Mouse (Mus musculus) ovary, adult 18-20 months (tissue): ENCODE data around the gene Eno2.

Experiments used
- DNase-seq: peaks from one replicate; pipeline ENCODE4 v3.0.0; 2022; ENCODE audit warnings: low spot score, mixed read lengths

Gene Eno2

DNA sequence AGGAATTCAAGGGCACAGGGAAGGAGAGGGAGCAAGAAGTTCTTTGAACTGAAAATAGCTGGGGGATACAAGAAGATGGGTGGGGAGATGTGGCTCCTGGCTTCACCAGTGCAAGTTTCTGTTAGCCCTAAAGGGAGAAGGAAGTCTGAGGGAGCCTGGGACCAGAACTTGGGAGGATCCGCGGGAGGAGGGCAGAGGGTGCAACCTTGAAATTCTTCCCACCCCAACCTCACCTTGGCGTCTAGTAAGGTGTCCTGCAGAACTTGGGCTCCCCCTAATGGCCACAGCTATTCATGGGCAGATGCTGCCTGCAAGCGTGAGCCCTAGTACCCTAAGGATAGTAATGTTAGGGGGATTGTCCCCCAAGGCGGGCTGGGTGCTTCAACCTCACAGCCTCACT is 10.2 kb downstream of the Eno2 start:
- DNase-seq, result peak; percentile 76

DNA sequence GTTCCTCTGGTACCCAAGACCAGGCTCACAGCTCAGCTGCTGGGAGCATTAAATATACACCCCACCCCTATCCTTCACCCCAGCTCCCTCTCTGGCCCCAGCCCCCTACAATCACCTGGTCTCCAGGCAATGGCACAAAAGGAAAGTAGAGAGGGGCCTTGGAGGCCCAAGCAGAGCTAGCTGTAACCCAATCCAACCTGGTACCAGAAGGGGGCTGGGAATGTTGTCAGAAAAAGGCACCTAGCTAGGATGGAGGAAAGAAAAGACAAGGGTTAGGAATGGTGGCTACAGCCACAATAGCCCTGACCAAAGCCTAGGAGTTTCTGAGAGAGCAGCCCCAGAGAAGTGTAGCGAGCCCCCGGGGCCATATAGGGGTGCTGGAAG is 10.6 kb downstream of the Eno2 start:
- DNase-seq, result no peak

DNA sequence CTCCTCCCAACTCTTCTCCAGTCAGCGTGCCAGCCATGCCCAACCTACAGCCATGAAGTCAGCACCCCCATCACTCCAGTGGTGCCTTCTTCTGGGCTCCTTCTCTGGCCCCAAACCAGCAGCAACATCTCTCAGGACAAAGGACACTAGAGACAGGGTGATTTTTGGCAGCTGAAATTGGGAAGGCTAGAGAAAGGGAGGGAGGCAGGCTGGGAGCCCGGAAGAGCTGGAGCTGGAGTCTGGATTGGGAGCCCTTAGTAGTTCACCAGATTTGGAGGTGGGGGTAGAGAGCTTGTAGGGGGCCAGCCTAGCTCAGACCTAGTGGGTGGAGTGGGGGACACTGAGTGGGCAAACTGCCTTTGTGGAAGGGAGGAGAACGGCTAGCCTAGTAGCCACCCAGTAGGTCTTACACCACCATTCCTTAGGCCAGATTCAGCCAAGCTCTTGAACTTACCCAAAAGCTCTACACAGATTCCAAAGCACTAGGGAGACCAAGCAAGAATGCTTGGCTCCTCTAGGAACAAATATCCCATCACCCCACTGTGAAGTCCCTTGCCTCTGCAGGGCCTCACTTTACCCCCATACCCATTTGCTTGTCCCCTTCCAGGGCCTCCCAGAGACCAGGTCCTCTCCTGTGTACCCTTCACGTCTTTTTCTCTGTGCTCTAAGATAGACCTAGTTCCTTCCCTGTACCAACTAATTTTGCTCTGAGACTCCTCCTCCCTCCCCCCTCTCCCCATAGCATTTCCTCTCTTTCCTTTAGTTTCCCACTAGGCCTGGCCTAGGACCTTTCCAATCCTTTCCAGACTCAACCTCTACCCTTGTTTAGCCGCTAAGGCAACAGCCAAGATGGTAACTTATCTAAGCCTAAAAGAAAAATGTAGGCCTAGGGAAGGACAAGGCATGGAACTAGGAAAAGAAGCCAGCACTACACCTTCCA is 11.3 kb downstream of the Eno2 start:
- no peak for DNase-seq

DNA sequence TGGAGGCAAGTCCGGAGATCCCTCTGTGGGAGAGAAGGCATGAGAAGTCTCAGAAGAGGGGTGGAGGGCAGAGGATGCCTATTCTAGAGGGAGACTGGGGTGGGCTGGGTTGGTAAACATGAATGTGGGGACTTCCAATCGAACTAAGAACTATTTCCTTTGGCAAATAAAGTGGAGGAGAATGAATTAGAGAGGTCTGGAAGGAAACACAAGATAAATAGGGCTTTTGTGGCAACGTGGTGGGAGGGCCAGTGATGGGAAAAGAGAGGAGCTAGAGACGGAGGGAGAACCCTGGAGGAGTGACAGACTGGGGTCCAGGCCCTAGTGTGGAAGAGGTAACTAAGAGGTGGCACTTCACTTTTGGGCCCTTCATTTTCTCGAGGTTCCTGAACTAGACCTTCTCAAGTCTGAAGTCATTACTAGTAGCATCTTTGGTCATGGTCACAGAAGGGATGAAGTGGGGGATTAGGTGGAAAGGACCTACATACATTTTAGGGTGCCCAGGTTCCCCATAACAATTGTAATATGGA is 12.1 kb downstream of the Eno2 start:
- no peak for DNase-seq

DNA sequence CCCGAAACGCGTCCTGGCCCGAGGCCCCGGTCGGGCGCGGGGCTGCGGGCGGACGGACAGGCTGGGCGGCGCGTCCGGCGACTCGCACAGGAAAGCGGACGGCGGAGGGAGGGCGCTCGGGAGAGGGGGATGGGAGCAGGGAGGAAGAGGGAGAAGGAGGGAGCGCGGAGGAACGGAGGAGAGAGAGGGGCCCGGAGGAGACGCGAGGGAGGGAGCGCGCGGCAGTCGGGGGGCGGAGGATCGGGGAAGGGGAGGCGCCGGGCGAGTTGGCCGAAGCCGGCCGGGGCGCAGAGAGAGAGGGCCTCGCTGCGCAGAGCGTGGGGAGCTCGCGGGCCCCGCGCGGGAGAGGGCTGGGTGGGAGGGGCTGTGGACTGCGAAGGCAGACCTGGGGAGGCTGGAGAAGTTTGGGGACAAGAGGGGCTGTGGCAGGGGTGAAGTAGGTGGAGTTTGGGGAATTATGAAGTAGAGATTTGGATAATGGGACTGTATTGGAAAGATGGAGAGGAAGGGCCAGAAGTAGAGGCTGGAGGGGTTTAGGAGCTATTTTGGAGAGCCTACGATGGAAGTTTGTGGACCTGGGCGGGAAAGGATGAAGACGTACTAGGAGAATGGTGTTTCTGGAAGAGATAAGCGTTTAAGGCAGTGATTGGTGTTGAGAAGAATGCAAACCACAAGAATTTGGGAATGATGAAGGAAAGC is 12.7 kb downstream of the Eno2 start:
- peak; percentile 86 for DNase-seq

DNA sequence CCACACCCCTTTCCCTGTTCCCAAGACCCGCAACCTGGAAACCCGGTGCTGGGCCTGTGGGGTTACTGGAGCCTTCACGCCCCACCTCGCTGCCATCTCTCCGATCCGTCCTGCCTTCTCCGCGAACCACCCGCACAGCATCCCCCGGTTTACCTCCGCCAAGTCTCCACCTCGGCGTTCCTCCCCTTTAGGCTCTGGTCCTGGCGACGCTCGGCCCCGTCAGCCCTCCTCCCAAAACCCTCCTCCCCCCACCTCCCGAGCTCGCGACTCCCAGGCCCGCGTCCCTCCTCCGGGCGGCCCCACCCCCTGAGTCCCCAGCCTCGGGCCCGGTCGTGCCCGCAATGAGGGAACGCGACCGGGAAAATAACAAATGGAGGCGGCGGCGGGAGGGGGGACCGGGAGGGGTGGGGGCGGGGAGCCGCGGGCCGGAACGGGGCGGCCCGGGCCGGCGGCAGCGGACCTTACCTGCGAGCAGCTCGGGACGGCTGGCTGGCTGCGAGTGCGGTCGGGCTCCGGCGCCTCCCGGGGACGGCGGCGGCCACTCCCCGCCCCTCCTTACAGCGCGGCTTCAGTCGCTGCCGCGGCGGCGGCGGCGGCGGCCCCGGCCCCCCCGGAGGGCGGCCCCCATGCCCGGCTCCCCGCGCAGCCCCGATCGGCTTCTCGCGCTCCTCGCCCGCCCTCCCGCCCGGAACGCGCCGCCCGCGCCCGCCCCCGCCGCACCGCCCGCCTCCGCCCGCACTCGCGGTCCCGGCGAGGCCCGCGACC is 13.5 kb downstream of the Eno2 start, which contains the start of the genes Gm45234 and Atn1:
Gm45234 (minus strand) TSS at position 191 of the 765 bp plus-strand sequence.
Atn1 (minus strand) TSS at position 694 of the 765 bp plus-strand sequence.
- peak; percentile 72 for DNase-seq

DNA sequence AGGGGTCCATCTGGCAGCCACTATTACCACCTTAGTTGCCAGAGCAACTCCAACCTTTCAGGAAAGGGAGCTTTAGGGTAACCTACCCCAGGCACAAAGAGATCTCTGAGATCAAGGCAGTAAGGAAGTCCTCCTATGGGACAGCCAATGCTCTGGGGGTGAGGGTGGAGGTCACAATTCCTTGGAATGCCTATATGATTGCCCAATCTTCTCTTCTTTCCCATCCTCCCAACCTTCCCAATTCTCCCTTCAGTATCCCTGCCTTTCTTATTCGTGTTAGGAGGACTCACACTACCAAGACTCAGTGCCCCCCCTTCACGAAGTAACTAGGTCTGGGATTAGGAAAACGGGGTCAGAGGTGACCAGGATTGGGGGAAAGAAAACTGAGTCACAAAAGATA is 14.2 kb downstream of the Eno2 start:
- no peak for DNase-seq

DNA sequence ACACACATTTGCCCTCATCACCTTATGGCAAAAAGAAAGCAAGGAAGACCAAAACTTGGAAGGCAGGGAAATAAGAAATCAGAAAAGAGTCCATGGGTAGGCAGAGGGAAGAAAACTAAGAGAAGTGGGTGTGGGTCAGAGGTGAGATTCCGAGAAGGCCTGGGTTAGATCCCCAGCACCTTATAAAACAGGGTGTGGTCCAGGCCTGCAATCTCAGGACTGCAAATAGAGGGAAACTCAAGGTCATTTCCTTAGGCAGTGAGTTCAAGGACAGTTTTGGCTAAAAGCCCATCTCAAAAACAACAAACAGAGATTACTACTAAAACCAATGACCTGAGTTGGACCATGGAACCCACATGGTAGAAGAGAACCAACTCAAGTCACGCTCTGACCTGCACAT is 15.6 kb downstream of the Eno2 start:
- DNase-seq, result no peak

DNA sequence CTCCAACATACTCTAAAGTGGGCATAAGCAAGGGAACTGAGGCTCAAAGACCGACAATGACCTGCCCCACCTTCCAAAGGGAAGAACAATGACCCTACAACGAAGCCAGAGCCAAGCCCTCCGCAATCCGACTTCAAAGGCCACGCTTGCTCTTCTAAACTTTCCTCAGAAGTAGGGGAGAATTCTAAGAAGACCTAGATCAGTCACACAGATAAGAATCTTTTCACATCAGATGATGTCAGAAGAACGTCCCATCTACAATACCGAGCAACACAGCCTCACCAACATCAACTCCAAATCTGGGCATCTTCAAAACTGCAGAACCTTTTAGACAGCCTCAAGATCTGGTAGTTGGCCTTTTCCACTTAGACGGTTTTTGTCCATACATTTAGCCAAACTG is 19.1 kb downstream of the Eno2 start:
- DNase-seq, result no peak

DNA sequence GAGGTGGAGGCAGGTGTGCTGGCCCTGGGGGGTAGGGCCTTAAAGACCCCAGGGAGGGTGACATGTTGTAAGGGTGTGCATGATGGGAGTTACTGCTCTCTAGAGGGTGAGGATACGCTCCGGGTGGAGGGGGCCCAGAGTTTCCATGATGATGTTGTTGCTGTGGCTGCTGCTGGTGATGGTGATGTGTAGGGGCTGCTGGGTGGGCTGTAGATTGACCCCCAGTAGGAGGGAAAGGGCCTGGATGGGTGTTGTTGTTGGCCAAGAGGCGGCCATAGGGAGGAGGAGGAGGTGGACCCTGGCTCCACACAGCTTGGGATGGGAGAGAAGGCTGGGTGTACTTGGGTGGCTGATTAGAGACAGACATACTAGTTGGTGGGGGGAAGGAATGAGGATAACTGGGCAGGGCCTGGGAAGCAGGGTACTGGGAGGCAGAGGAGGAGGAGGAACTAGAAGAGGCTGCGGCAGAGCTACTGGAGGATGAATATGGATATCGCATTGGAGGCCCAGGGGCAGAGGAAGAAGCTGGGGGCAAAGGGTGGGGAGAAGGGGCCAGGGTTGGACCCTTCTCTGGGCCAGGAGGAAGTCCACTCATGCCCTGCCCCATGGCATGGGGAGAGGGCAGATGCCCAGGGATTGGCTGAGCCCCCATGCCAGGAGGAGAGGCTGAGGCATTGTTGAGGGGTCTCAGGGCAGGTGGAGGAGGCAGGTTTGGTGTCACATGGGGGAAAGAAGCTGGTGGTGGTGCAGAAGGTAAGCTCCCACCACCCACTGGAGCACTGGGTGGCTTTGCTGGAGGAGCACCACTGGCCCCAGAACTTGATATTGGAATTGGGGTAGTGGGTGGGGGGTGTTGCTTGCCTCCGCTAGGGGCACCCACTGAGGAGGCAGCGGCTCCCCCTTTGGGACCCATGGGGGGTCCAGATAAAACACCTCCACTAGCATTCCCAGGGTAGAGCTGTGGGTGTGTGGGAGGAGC is 22.5 kb downstream of the Eno2 start:
- no peak for DNase-seq

DNA sequence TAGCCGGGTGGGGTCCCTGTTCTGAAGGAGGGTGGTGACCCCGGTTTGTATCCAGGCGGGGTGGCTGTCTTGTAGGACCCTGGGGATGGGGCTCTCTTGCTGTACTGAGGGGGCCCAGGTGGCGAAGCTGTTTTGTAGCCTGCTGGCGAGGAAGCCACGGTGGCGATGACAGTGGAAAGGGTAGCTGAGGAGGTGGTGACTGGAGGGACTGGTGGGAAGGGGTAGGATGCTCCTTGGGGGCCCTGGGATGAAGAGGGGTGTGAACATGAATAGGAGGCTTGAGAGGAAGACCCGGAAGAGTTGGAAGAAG is 23.2 kb downstream of the Eno2 start:
- peak; percentile 42 for DNase-seq

DNA sequence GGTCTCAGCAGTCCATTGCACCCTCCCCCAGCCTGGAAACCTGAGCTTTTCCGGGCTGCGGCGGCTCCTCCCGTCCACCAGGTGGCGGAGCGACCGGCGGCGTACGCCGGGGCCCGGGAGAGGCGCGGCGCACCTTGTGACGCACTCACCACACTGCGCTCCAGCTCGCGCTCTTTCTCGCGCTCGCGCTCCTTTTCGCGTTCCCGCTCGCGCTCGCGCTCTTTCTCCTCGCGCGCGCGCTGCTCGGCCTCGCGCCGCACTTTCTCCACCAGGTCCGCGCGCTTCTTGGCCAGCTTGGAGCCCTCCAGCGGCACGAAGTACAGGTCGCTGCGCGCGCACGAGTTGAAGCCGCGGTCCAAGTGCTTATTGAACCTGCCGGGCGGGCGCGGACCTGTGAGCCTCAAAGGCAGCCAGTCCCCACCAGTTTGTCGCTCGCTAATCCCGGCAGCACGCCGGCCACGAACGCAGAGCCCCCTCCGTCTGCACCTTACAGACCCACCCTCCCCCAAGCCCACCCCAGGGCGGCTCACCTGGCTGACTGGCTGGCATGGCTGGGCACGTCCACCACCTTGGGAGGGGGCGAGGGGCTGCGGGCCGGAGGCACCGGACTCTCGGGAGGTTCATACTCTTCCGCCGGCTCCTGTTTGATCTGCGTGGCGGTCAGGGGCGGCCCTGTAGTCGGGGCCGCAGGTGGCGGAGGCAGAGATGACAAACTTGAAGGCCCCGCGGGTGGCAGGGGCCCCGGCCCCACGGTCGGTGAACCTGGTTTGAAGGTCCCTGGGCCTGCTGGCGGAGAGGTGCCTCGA is 23.8 kb downstream of the Eno2 start:
- peak; percentile 88 for DNase-seq

DNA sequence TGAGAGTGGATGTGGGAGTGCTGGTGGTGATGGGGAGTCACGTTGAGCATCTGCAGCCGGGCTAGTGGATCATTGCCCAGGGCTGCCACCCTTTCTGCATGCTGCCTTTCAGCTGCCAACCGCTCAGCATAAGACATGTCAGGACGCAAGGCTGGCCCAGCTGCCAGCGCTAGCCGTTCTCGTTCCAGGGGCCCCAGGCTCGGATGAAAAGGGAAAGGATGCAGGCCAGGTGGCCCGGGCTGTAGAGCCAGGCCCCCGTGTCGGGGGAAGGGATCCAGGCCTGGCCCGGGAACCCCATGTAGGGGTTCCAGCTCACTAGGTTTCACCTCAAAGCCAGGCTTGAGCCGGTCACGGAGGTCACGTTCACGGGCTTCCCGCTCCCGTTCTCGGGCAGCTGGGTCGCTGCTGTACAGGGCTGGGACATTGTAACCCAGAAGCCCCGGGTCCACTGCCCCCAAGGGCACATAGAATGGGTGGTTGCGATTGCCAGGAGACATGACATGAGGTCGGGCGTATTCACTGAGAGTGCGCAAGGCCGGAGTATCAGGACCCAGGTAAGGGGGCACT is 24.6 kb downstream of the Eno2 start:
- no peak for DNase-seq

DNA sequence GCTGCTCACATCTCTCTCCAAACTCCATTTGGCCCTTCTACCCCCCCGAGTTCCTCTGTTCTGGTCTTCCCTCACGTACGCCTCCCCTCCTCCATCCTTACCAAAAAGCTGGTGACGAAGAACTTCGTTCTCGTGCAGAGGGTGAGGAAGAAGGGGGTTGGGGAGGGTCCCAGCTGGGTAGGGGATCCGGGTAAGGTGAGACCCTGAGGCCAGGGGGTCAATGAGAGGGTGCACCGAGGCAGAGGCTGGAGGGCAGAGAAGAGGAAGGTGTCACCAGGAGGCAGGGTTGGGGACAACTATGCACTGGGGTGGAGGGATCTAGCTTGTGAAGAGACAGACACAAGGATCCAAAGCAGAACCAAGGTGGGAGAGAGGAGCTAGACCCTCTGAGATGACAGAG is 25.8 kb downstream of the Eno2 start:
- no peak for DNase-seq

DNA sequence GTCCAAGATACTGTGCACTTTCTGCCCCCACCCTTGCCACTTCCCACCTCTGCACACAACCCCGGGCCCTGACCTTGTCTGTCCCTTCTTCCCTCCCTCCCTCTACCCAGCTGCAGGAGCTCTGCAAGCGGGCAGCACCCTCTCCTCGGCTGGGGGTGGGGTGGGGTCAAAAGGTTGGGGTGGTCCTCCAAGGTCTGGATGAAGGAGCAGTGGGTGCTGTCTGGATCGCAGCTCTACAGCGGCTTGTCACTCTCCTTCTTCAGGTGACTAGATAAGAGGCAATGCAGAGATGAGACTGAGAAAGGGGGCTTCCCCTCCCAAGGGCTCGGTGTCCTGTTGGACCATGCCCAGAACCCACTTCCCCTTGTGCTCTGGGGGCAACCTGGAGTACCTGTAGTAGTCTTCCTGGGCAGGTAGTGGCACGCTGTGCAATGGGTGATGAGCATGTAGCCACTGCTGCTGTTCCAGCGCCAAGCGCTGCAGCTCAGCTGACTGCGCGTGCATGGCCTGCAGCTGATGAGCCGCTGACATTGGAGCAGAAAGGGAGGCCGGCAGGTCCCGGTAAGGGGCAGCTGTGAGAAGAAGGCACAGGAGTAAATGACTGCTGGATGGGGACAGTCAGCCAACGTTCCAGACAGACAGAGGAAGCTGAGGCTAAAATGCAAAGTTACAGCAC is 26.5 kb downstream of the Eno2 start:
- no peak for DNase-seq

DNA sequence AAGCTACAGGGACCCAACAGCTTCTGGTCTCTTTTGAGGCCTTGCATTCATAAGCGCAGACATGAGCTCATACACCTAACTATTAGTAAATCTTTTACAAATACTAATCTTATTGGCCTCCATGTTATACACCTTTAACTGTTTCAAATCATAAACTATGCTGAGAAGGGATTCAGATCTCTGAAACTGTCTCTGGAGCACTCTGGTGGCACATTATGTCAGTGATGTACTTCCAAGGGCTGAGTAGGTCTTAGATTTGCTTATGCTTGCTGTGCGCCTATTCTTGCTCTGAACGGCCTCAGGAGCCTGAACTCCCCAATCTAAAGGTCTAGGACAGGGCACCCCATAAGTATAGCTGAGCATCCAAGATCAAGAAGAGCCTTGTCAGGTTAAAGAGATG is 27.6 kb downstream of the Eno2 start:
- DNase-seq, result no peak

DNA sequence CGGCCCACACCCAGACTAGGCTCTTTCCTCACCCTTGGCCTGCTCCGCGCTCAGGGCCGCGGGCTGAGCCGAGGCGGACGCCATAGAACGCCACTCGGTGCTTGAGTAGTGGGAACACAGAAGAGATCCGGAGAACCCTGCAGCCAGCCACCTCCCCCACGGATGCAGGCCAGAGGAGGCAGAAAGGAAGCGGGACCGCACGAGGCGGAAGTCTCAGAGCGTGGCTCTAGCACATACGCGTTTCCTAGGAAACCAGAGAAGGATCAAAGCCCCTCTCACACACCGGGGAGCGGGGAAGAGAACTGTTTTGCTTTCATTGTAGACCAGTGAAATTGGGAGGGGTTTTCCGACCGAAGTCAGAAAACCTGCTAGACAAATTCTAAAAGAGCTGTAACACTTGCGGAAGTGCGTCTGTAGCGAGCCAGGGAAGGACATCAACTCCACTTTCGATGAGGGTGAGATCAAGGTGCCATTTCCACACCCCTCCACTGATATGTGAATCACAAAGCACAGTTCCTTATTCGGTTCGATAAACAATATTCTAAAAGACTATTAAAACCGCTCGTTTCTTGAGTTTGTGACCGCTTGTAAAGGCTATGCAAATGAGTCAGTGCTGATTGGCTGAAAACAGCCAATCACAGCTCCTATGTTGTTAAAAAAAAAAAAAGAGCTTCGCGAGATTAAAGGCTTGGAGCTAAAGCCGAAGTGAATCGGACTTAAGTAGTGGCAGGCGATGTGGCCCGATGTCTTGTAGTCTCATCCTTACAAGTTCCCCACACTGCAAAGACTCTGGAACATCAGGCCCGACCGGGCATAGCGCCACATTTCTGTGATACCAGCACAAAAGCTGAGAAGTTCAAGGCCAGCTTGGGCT is 28.3 kb downstream of the Eno2 start, which contains the start of gene Grcc10:
Grcc10 (minus strand) TSS at position 487 of the 874 bp plus-strand sequence.
- peak; percentile 85 for DNase-seq

DNA sequence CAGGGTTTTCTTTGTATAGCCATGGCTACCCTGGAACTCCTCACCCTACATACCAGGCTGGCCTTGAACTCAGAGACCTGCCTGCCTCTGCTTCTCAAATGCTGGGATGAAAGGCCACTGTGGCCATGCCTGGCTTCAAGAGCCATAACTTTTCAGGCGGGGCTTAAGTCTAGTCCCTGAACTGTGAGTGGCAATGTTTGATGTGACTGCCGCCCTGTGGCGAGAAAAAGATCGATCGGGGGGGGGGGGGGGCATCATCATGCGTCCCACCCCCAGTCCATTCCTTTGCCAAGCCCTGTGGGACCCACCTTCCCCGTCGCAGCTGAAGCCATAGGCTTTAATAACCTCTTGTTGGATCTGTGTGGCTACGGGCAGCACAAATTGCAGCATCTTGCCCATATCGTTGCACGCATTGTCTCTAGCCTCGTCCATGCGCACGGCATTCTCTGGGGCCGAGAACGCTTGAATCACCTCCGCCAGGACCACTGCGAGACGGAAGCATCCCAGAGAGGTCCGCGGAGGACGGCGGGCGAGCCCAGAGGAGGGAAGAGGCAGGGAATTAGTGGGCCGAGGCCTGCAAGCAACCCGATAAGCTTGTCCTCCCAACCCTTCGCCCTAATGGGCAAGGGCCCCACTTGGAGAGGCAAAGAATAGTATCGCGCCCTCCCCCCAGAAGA is 29.1 kb downstream of the Eno2 start:
- no peak for DNase-seq
